8 mouse cellular contexts compared by ENCODE assay signal in genomic region chr4:135962946-135963345, GRCm38 (mm10). TPM values are rescaled to one million over a fixed set of nuclear protein-coding genes. Genes with fewer than 3 reads are reported as not detected.
DNase-seq lines count a peak whose midpoint lies in the region; ATAC-seq and TF ChIP-seq lines count a peak whose summit lies in the region.

No protein-coding gene starts in this region.

- no peaks in the 10 kb centered on the region for H3K27me3 ChIP-seq in heart, embryonic 14.5 days (ENCODE audit: control insufficient read depth, insufficient read depth, low read length)
- no peaks in the 10 kb centered on the region for H3K27me3 ChIP-seq in forebrain, embryonic 16.5 days (replicated peaks; ENCODE audit: control insufficient read depth, insufficient read depth, low read length)

- peak overlapping the region; percentile 75 to 93 for H3K27ac ChIP-seq in heart, embryonic 14.5 days (replicated peaks in 1 of 2; ENCODE audit: control insufficient read depth in 1 of 2, insufficient read depth in 1 of 2, low read depth in 2 of 2, low read length in 2 of 2)
- peak overlapping the region; percentile 83 for H3K27ac ChIP-seq in ES-E14 (ENCODE audit: insufficient read depth, low read depth, low read length, poor library complexity, severe bottlenecking)
- peak overlapping the region; percentile 52 for H3K27ac ChIP-seq in forebrain, embryonic 16.5 days (ENCODE audit: low read length)

- H3K4me3 ChIP-seq in heart, embryonic 14.5 days (ENCODE audit: control insufficient read depth in 1 of 2, insufficient read depth in 1 of 2, low read depth in 1 of 2, low read length in 2 of 2) = peak overlapping the region; percentile 74 to 83
- H3K4me3 ChIP-seq in ES-E14 (ENCODE audit: insufficient read depth in 1 of 2, low read depth in 1 of 2, low read length in 2 of 2, poor library complexity in 1 of 2, severe bottlenecking in 1 of 2) = peak overlapping the region; percentile 89 to 100
- peak overlapping the region; percentile 88 for H3K4me3 ChIP-seq in forebrain, embryonic 16.5 days (replicated peaks; ENCODE audit: low read length)

- intact Hi-C loops in heart, postnatal 25 days (cut with DNase I) = loop anchor here (5.0 kb wide), 1 partner anchor 89 kb away; the partner anchor contains the start of gene Rpl11

- peak overlapping the region; percentile 93 for H3K9ac ChIP-seq in heart, embryonic 14.5 days (ENCODE audit: low read length)
- peak overlapping the region; percentile 98 for H3K9ac ChIP-seq in ES-E14 (ENCODE audit: insufficient read depth, low read depth, low read length, poor library complexity, severe bottlenecking)
- peak overlapping the region; percentile 87 for H3K9ac ChIP-seq in forebrain, embryonic 16.5 days (replicated peaks; ENCODE audit: low read depth, low read length)

- ATAC-seq in heart, embryonic 14.5 days (ENCODE audit: insufficient number of reproducible peaks, insufficient read depth, low FRiP score, low read depth) = no peak
- ATAC-seq in forebrain, embryonic 16.5 days = no peak; the same call in 1 of the 2 replicates
- peak; percentile 18 for ATAC-seq in megakaryocyte-erythroid progenitor cell, adult 5-6 weeks (replicated peaks; ENCODE audit: low FRiP score, low TSS enrichment, poor library complexity, severe bottlenecking)
- no peak; the same call in 1 of the 2 replicates for ATAC-seq in granulocyte monocyte progenitor cell, adult 5-6 weeks (replicated peaks; ENCODE audit: poor library complexity, severe bottlenecking)
- no peak for ATAC-seq in cerebellum, adult (ENCODE audit: insufficient number of reproducible peaks, low FRiP score, low TSS enrichment)

- in situ Hi-C loops in ES-E14 (cut with MboI; ENCODE audit: low sequenced_read_pairs in 2 of 2, unreplicated experiment in 2 of 2) = no loop called here

- no peaks in the 10 kb centered on the region for H3K9me3 ChIP-seq in heart, embryonic 14.5 days (ENCODE audit: control insufficient read depth, low read length)
- H3K9me3 ChIP-seq in ES-E14 (ENCODE audit: control insufficient read depth, insufficient read depth, low read depth, low read length) = no peaks in the 10 kb centered on the region
- H3K9me3 ChIP-seq in forebrain, embryonic 16.5 days (ENCODE audit: control insufficient read depth, low read length) = no peaks in the 10 kb centered on the region

- peaks cover 6 to 17% of the 10 kb centered on the region in 2 experiments for H3K4me1 ChIP-seq in heart, embryonic 14.5 days (ENCODE audit: control insufficient read depth in 2 of 2, insufficient read depth in 2 of 2, low read length in 2 of 2)
- peaks cover 0 to 6% of the 10 kb centered on the region in 2 experiments; a peak in 1 of 4 replicates for H3K4me1 ChIP-seq in ES-E14 (ENCODE audit: control insufficient read depth in 2 of 2, insufficient read depth in 2 of 2, low read length in 2 of 2, poor library complexity in 1 of 2)
- H3K4me1 ChIP-seq in forebrain, embryonic 16.5 days (replicated peaks; ENCODE audit: control insufficient read depth, insufficient read depth, low read length) = peaks cover 16% of the 10 kb centered on the region

- no peak for DNase-seq in heart, postnatal 25 days (ENCODE audit: low spot score)
- DNase-seq in ES-E14 (ENCODE audit: low read depth, low spot score) = no peak
- DNase-seq in thymus, adult 18-20 months = no peak

- WGBS in heart, embryonic 14.5 days = 6% methylated on average over 15 of the region's 15 CpGs
- 4% methylated on average over 15 of the region's 15 CpGs for WGBS in forebrain, embryonic 16.5 days

- H3K36me3 ChIP-seq in heart, embryonic 14.5 days (ENCODE audit: control insufficient read depth, insufficient read depth, low read length) = peaks cover 63% of the 10 kb centered on the region
- H3K36me3 ChIP-seq in ES-E14 (ENCODE audit: control insufficient read depth, insufficient read depth, low read length, poor library complexity, severe bottlenecking) = peaks cover 18% of the 10 kb centered on the region
- H3K36me3 ChIP-seq in forebrain, embryonic 16.5 days (ENCODE audit: control insufficient read depth, insufficient read depth) = peaks cover 12% of the 10 kb centered on the region

- peak overlapping the region; percentile 94 for H3K4me2 ChIP-seq in heart, embryonic 14.5 days (ENCODE audit: low read length)
- H3K4me2 ChIP-seq in forebrain, embryonic 16.5 days (ENCODE audit: low read length) = peak overlapping the region; percentile 84

TF ChIP-seq in ES-E14, 5 proteins besides CTCF, POLR2A, EP300 and RAD21:
- TF ChIP-seq HCFC1 (IDR thresholded peaks at IDR 0.05; ENCODE audit: borderline replicate concordance, insufficient read depth, low read length) (no peak), ZNF384 (IDR thresholded peaks at IDR 0.05; ENCODE audit: low read depth, low read length) (no peak), ZC3H11A (IDR thresholded peaks at IDR 0.05; ENCODE audit: borderline replicate concordance, low read depth, low read length) (no peak), MAFK (IDR thresholded peaks at IDR 0.05; ENCODE audit: insufficient read depth, low read depth, low read length) (no peak), CHD2 (IDR thresholded peaks at IDR 0.05; ENCODE audit: low read depth, low read length) (no peak)

RNA-seq across cellular contexts. Expression of gene Gale, which starts 0.6 kb away (rescaled TPM):
- 16.8 and 19.0 TPM in 2 replicates for polyA plus RNA-seq in heart, embryonic 14.5 days (2014; fragmentation: Nextera tagmentation; extraction: Ambion mirVana)
- 1 to 10 TPM; 1.8 to 2.5 TPM for total RNA-seq in heart, postnatal 25 days (2021)
- 31.1 and 33.0 TPM in 2 replicates for total RNA-seq in ES-E14 (2012; rRNA removed)
- polyA plus RNA-seq in forebrain, embryonic 16.5 days (2015; fragmentation: Nextera tagmentation; extraction: Ambion mirVana) = 34.7 and 44.1 TPM in 2 replicates
- total RNA-seq in megakaryocyte-erythroid progenitor cell, adult 5-6 weeks (2014; fragmentation: Nextera tagmentation) = 13.8 and 22.1 TPM in 2 replicates
- total RNA-seq in megakaryocyte-erythroid progenitor cell, adult 5-6 weeks (2017) = 6.5 and 8.1 TPM in 2 replicates
- 6.3 and 11.1 TPM in 2 replicates for total RNA-seq in granulocyte monocyte progenitor cell, adult 5-6 weeks (2014; fragmentation: Nextera tagmentation)
- 5.0 and 5.3 TPM in 2 replicates for total RNA-seq in granulocyte monocyte progenitor cell, adult 5-6 weeks (2017)

RNA-seq across cellular contexts. Expression of gene Lypla2, which starts 9.5 kb away (rescaled TPM):
- polyA plus RNA-seq in heart, embryonic 14.5 days (2014; fragmentation: Nextera tagmentation; extraction: Ambion mirVana) = 65.5 and 67.7 TPM in 2 replicates
- total RNA-seq in heart, postnatal 25 days (2021) = 10 to 100 TPM; 34.6 to 37.6 TPM
- 23.8 and 33.0 TPM in 2 replicates for total RNA-seq in ES-E14 (2012; rRNA removed)
- polyA plus RNA-seq in forebrain, embryonic 16.5 days (2015; fragmentation: Nextera tagmentation; extraction: Ambion mirVana) = 169 and 197 TPM in 2 replicates
- 45.2 and 63.2 TPM in 2 replicates for total RNA-seq in megakaryocyte-erythroid progenitor cell, adult 5-6 weeks (2014; fragmentation: Nextera tagmentation)
- 13.7 and 17.5 TPM in 2 replicates for total RNA-seq in megakaryocyte-erythroid progenitor cell, adult 5-6 weeks (2017)
- 28.6 and 60.0 TPM in 2 replicates for total RNA-seq in granulocyte monocyte progenitor cell, adult 5-6 weeks (2014; fragmentation: Nextera tagmentation)
- 19.4 and 20.4 TPM in 2 replicates for total RNA-seq in granulocyte monocyte progenitor cell, adult 5-6 weeks (2017)

RNA-seq across cellular contexts. Expression of gene Hmgcl, which starts 16.7 kb away (rescaled TPM):
- 91.6 and 96.7 TPM in 2 replicates for polyA plus RNA-seq in heart, embryonic 14.5 days (2014; fragmentation: Nextera tagmentation; extraction: Ambion mirVana)
- 10 to 100 TPM; 71.5 to 74.8 TPM for total RNA-seq in heart, postnatal 25 days (2021)
- 15.6 and 17.4 TPM in 2 replicates for total RNA-seq in ES-E14 (2012; rRNA removed)
- 62.2 and 67.9 TPM in 2 replicates for polyA plus RNA-seq in forebrain, embryonic 16.5 days (2015; fragmentation: Nextera tagmentation; extraction: Ambion mirVana)
- 69.7 and 72.9 TPM in 2 replicates for total RNA-seq in megakaryocyte-erythroid progenitor cell, adult 5-6 weeks (2014; fragmentation: Nextera tagmentation)
- total RNA-seq in megakaryocyte-erythroid progenitor cell, adult 5-6 weeks (2017) = 42.6 and 65.4 TPM in 2 replicates
- 51.5 and 61.2 TPM in 2 replicates for total RNA-seq in granulocyte monocyte progenitor cell, adult 5-6 weeks (2014; fragmentation: Nextera tagmentation)
- 36.6 and 40.8 TPM in 2 replicates for total RNA-seq in granulocyte monocyte progenitor cell, adult 5-6 weeks (2017)

RNA-seq across cellular contexts. Expression of gene Pithd1, which starts 24.1 kb away (rescaled TPM):
- 39.4 and 40.2 TPM in 2 replicates for polyA plus RNA-seq in heart, embryonic 14.5 days (2014; fragmentation: Nextera tagmentation; extraction: Ambion mirVana)
- total RNA-seq in heart, postnatal 25 days (2021) = 10 to 100 TPM; 16.0 to 18.0 TPM
- 35.3 and 41.6 TPM in 2 replicates for total RNA-seq in ES-E14 (2012; rRNA removed)
- polyA plus RNA-seq in forebrain, embryonic 16.5 days (2015; fragmentation: Nextera tagmentation; extraction: Ambion mirVana) = 56.0 and 56.1 TPM in 2 replicates
- 42.5 and 52.7 TPM in 2 replicates for total RNA-seq in megakaryocyte-erythroid progenitor cell, adult 5-6 weeks (2014; fragmentation: Nextera tagmentation)
- 31.3 and 34.5 TPM in 2 replicates for total RNA-seq in megakaryocyte-erythroid progenitor cell, adult 5-6 weeks (2017)
- 21.2 and 24.7 TPM in 2 replicates for total RNA-seq in granulocyte monocyte progenitor cell, adult 5-6 weeks (2014; fragmentation: Nextera tagmentation)
- 29.1 and 38.0 TPM in 2 replicates for total RNA-seq in granulocyte monocyte progenitor cell, adult 5-6 weeks (2017)

RNA-seq across cellular contexts. Expression of gene Fuca1, which starts 42.4 kb away (rescaled TPM):
- 50.1 and 63.0 TPM in 2 replicates for polyA plus RNA-seq in heart, embryonic 14.5 days (2014; fragmentation: Nextera tagmentation; extraction: Ambion mirVana)
- total RNA-seq in heart, postnatal 25 days (2021) = 10 to 100 TPM; 27.4 to 29.0 TPM
- 69.8 and 124 TPM in 2 replicates for total RNA-seq in ES-E14 (2012; rRNA removed)
- polyA plus RNA-seq in forebrain, embryonic 16.5 days (2015; fragmentation: Nextera tagmentation; extraction: Ambion mirVana) = 52.9 and 58.8 TPM in 2 replicates
- total RNA-seq in megakaryocyte-erythroid progenitor cell, adult 5-6 weeks (2014; fragmentation: Nextera tagmentation) = 45.6 and 64.2 TPM in 2 replicates
- total RNA-seq in megakaryocyte-erythroid progenitor cell, adult 5-6 weeks (2017) = 136 and 139 TPM in 2 replicates
- 62.1 and 116 TPM in 2 replicates for total RNA-seq in granulocyte monocyte progenitor cell, adult 5-6 weeks (2014; fragmentation: Nextera tagmentation)
- 68.2 and 68.6 TPM in 2 replicates for total RNA-seq in granulocyte monocyte progenitor cell, adult 5-6 weeks (2017)
